Mouse (Mus musculus) CH12.LX (cell line): ENCODE data around the gene Dlg1. TPM values are rescaled to one million over a fixed set of nuclear protein-coding genes. Genes with fewer than 3 reads are reported as not detected.

ENCODE experiments used
- DNase-seq: peaks from one replicate; pipeline ENCODE4 v3.0.0-alpha.2; 2013; ENCODE audit errors: extremely low read depth
- H3K27ac ChIP-seq: 2 replicates; pipeline ENCODE4 v1.5.1; 2012; ENCODE audit warnings: low read depth, mild to moderate bottlenecking, control low read depth, moderate library complexity; ENCODE audit not compliant: insufficient read depth
- H3K27me3 ChIP-seq: replicated peaks from 2 replicates; pipeline ENCODE3; 2012; ENCODE audit warnings: inconsistent platforms
- H3K36me3 ChIP-seq, 2 experiments: replicated peaks in 1 of 2; 2 replicates each; pipeline versions ENCODE3 to v1.6.1; 2012; ENCODE audit warnings: inconsistent platforms in 1 of 2, low read length in 1 of 2, mild to moderate bottlenecking in 1 of 2, mixed read lengths in 1 of 2, moderate library complexity in 1 of 2; ENCODE audit not compliant: control insufficient read depth in 1 of 2, insufficient read depth in 1 of 2
- H3K4me1 ChIP-seq, 2 experiments: 2 replicates each; pipeline ENCODE4 v1.6.1; 2012; ENCODE audit warnings: inconsistent platforms in 1 of 2, moderate library complexity in 1 of 2; ENCODE audit not compliant: insufficient read depth in 2 of 2, control insufficient read depth in 1 of 2
- H3K4me2 ChIP-seq: 2 replicates; pipeline ENCODE4 v1.6.1; 2012; ENCODE audit warnings: low read depth, mild to moderate bottlenecking, control low read depth; ENCODE audit not compliant: poor library complexity, insufficient read depth, severe bottlenecking
- H3K4me3 ChIP-seq, 3 experiments: fragments of 150-350 bp in 1 of 3; sonication (generic) in 1 of 3; replicated peaks in 1 of 3; 2 replicates each; pipeline versions ENCODE3 to v1.5.1; 2011 to 2012; ENCODE audit warnings: low read depth in 2 of 3, low read length in 2 of 3, mild to moderate bottlenecking in 2 of 3, moderate library complexity in 2 of 3, control low read depth in 1 of 3, improper control_type of control experiment in 1 of 3, inconsistent platforms in 1 of 3, mixed read lengths in 1 of 3; ENCODE audit not compliant: poor library complexity in 1 of 3
- H3K79me2 ChIP-seq: replicated peaks from 2 replicates; pipeline ENCODE4 v1.6.1; 2012; ENCODE audit warnings: mild to moderate bottlenecking, moderate library complexity; ENCODE audit not compliant: control insufficient read depth, poor library complexity, insufficient read depth, severe bottlenecking; ENCODE audit errors: extremely low read depth
- H3K9ac ChIP-seq: 2 replicates; pipeline ENCODE4 v1.6.1; 2012; ENCODE audit warnings: low read depth, mild to moderate bottlenecking, control low read depth, moderate library complexity; ENCODE audit not compliant: insufficient read depth
- H3K9me3 ChIP-seq: replicated peaks from 2 replicates; pipeline ENCODE3; 2012; ENCODE audit warnings: low read length, inconsistent platforms, mixed read lengths
- BHLHE40 ChIP-seq: IDR thresholded peaks from 2 replicates; pipeline ENCODE4 v1.6.1; 2011; ENCODE audit warnings: mild to moderate bottlenecking, low read depth, low read length, improper control_type of control experiment
- CHD1 ChIP-seq: IDR thresholded peaks from 2 replicates; pipeline ENCODE4 v1.6.1; 2012; ENCODE audit warnings: low read depth, low read length, improper control_type of control experiment, inconsistent platforms
- CTCF ChIP-seq, 2 experiments: IDR thresholded peaks in 1 of 2; conservative IDR thresholded peaks in 1 of 2; 2 replicates each; pipeline ENCODE4 v1.5.1; 2011 to 2012; ENCODE audit warnings: low read depth in 2 of 2, low read length in 2 of 2, improper control_type of control experiment in 1 of 2, inconsistent platforms in 1 of 2, mild to moderate bottlenecking in 1 of 2, moderate library complexity in 1 of 2
- ELF1 ChIP-seq: IDR thresholded peaks from 2 replicates; pipeline ENCODE4 v1.6.1; 2014; ENCODE audit warnings: low read depth, mild to moderate bottlenecking, inconsistent platforms, low read length, improper control_type of control experiment
- EP300 ChIP-seq: IDR thresholded peaks from 2 replicates; pipeline ENCODE4 v1.6.1; 2011; ENCODE audit warnings: low read length, improper control_type of control experiment
- HCFC1 ChIP-seq: IDR thresholded peaks from 2 replicates; pipeline ENCODE4 v1.6.1; 2012; ENCODE audit warnings: low read depth, mild to moderate bottlenecking, inconsistent platforms, low read length, improper control_type of control experiment
- IRF4 ChIP-seq: IDR thresholded peaks from 2 replicates; pipeline ENCODE4 v1.6.1; 2014; ENCODE audit warnings: low read depth, mild to moderate bottlenecking, inconsistent platforms, low read length, improper control_type of control experiment
- JUN ChIP-seq: IDR thresholded peaks from 2 replicates; pipeline ENCODE4 v1.6.1; 2011; ENCODE audit warnings: low read depth, mild to moderate bottlenecking, low read length, improper control_type of control experiment, moderate library complexity; ENCODE audit not compliant: insufficient read depth
- JUND ChIP-seq: conservative IDR thresholded peaks from 2 replicates; pipeline ENCODE4 v1.6.1; 2011; ENCODE audit warnings: low read depth, low read length, improper control_type of control experiment
- KAT2A ChIP-seq: IDR thresholded peaks from 2 replicates; pipeline ENCODE4 v1.6.1; 2012; ENCODE audit warnings: low read length, improper control_type of control experiment, inconsistent platforms; ENCODE audit not compliant: insufficient replicate concordance
- MAFK ChIP-seq: IDR thresholded peaks from 2 replicates; pipeline ENCODE4 v1.6.1; 2011; ENCODE audit warnings: low read length, improper control_type of control experiment; ENCODE audit not compliant: insufficient replicate concordance
- MAX ChIP-seq: IDR thresholded peaks from 2 replicates; pipeline ENCODE4 v1.6.1; 2011; ENCODE audit warnings: low read length, improper control_type of control experiment
- MEF2A ChIP-seq: IDR thresholded peaks from 2 replicates; pipeline ENCODE4 v1.6.1; 2014; ENCODE audit warnings: low read depth, mild to moderate bottlenecking, inconsistent platforms, low read length, improper control_type of control experiment, borderline replicate concordance
- MXI1 ChIP-seq: IDR thresholded peaks from 2 replicates; pipeline ENCODE4 v1.6.1; 2011; ENCODE audit warnings: mild to moderate bottlenecking, low read depth, low read length, improper control_type of control experiment
- MYC ChIP-seq: IDR thresholded peaks from 2 replicates; pipeline ENCODE4 v1.6.1; 2011; ENCODE audit warnings: low read depth, mild to moderate bottlenecking, improper control_type of control experiment, low read length
- NRF1 ChIP-seq: IDR thresholded peaks from 2 replicates; pipeline ENCODE4 v1.6.1; 2014; ENCODE audit warnings: low read depth, mild to moderate bottlenecking, inconsistent platforms, low read length, improper control_type of control experiment, moderate library complexity
- POLR2A ChIP-seq: IDR thresholded peaks from 2 replicates; pipeline ENCODE4 v1.6.1; 2011; ENCODE audit warnings: low read depth, mild to moderate bottlenecking, improper control_type of control experiment, low read length
- POLR2AphosphoS2 ChIP-seq: IDR thresholded peaks from 2 replicates; pipeline ENCODE4 v1.6.1; 2011; ENCODE audit warnings: low read depth, low read length, improper control_type of control experiment
- RCOR1 ChIP-seq: conservative IDR thresholded peaks from 2 replicates; pipeline ENCODE4 v1.6.1; 2012; ENCODE audit warnings: low read depth, mild to moderate bottlenecking, inconsistent platforms, low read length, improper control_type of control experiment
- SMC3 ChIP-seq: IDR thresholded peaks from 2 replicates; pipeline ENCODE4 v1.6.1; 2011; ENCODE audit warnings: low read depth, low read length, improper control_type of control experiment
- TBP ChIP-seq: conservative IDR thresholded peaks from 2 replicates; pipeline ENCODE4 v1.6.1; 2011; ENCODE audit warnings: low read depth, low read length, improper control_type of control experiment
- UBTF ChIP-seq: IDR thresholded peaks from 2 replicates; pipeline ENCODE4 v1.6.1; 2012; ENCODE audit warnings: low read depth, mild to moderate bottlenecking, inconsistent platforms, low read length, improper control_type of control experiment, moderate library complexity
- USF1 ChIP-seq: IDR thresholded peaks from 2 replicates; pipeline ENCODE4 v1.6.1; 2014; ENCODE audit warnings: low read depth, mild to moderate bottlenecking, inconsistent platforms, low read length, improper control_type of control experiment
- USF2 ChIP-seq: conservative IDR thresholded peaks from 2 replicates; pipeline ENCODE4 v1.6.1; 2011; ENCODE audit warnings: low read depth, low read length, improper control_type of control experiment
- ZC3H11A ChIP-seq: IDR thresholded peaks from 2 replicates; pipeline ENCODE4 v1.6.1; 2012; ENCODE audit warnings: low read depth, mild to moderate bottlenecking, inconsistent platforms, low read length, improper control_type of control experiment
- ZKSCAN1 ChIP-seq: IDR thresholded peaks from 2 replicates; pipeline ENCODE4 v1.6.1; 2012; ENCODE audit warnings: low read depth, inconsistent platforms, low read length, improper control_type of control experiment, borderline replicate concordance
- ZMIZ1 ChIP-seq: IDR thresholded peaks from 2 replicates; pipeline ENCODE4 v1.6.1; 2012; ENCODE audit warnings: low read depth, mild to moderate bottlenecking, inconsistent platforms, low read length, improper control_type of control experiment
- ZNF384 ChIP-seq: IDR thresholded peaks from 2 replicates; pipeline ENCODE4 v1.6.1; 2012; ENCODE audit warnings: low read depth, low read length, improper control_type of control experiment, inconsistent platforms
- dilution Hi-C: fragments of 300-500 bp; cut with MboI; formaldehyde crosslinking; loops from 2 replicates; pipeline ENCODE4 v1.14.3; 2020; ENCODE audit warnings: low sequenced_read_pairs; ENCODE audit not compliant: extremely low pct_unique_long_range_greater_than_20kb, extremely low pct_ligation_motif_present
- in situ Hi-C: fragments of 300-500 bp; cut with MboI; formaldehyde crosslinking; loops from 3 replicates; pipeline ENCODE4 v1.14.3; 2019; ENCODE audit warnings: low sequenced_read_pairs, low pct_ligation_motif_present, low pct_unique_long_range_greater_than_20kb, mixed read lengths
- polyA plus RNA-seq: library from polyadenylated mRNA; unstranded; fragments of >175 nt; gene quantifications from 2 replicates; pipeline ENCODE4 v1.2.1, GENCODE M21; 2012; ENCODE audit warnings: low read depth; ENCODE audit not compliant: insufficient read length
- total RNA-seq, 2 experiments: library from RNA; depleted of rRNA; stranded (reverse); fragments of 300-350 nt in 1 of 2; fragments of >200 nt in 1 of 2; gene quantifications; 2 replicates each; pipeline ENCODE4 v1.2.3; 2012 to 2014

The Dlg1 gene
- total and polyA plus RNA-seq, 3 experiments, result 29.0 to 47.9 (median 37.4) TPM

- Histone ChIP-seq H3K36me3 (peaks cover 0 to 7% of the 10 kb centered on the region in 2 experiments), H3K4me1 (peaks cover 7 to 47% of the 10 kb centered on the region in 2 experiments), H3K27ac (no peak overlapping the region), H3K9ac (no peak overlapping the region), H3K9me3 (no peaks in the 10 kb centered on the region), H3K4me2 (no peak overlapping the region), H3K4me3 (no peak overlapping the region), H3K79me2 (peaks cover 4% of the 10 kb centered on the region; the same call in 1 of the 2 replicates), H3K27me3 (no peaks in the 10 kb centered on the region)
- DNase-seq, result peak; percentile 34
- dilution Hi-C loops (no loop called here), in situ Hi-C loops (no loop called here)
- TF ChIP-seq UBTF (no peak), POLR2A (no peak), USF1 (no peak), CHD1 (no peak), HCFC1 (no peak), JUND (no peak), USF2 (no peak), MXI1 (no peak), CTCF (conservative IDR thresholded peaks at IDR 0.05 in 1 of 2, IDR thresholded peaks at IDR 0.05 in 1 of 2; ENCODE audit: low read depth in 2 of 2, low read length in 2 of 2) (no peak), ELF1 (peak; percentile 44; the same call in 1 of the 2 replicates), ZMIZ1 (no peak), IRF4 (peak; percentile 38; the same call in 1 of the 2 replicates), MAFK (no peak), MEF2A (no peak), MYC (no peak), ZKSCAN1 (no peak), SMC3 (no peak), ZNF384 (no peak), POLR2AphosphoS2 (no peak), JUN (no peak), KAT2A (no peak), BHLHE40 (0 out of 2 replicates have a peak, but pooled peaks have one; percentile 13), NRF1 (no peak), ZC3H11A (no peak), RCOR1 (no peak), EP300 (peak; percentile 24; the same call in 1 of the 2 replicates), TBP (no peak), MAX (no peak)
Observed at GRCm38 (mm10) chr16:31759416-31759815, 96.2 kb downstream of the Dlg1 start.
